Mouse (Mus musculus): ENCODE results near the gene Bmp3.

DNA sequence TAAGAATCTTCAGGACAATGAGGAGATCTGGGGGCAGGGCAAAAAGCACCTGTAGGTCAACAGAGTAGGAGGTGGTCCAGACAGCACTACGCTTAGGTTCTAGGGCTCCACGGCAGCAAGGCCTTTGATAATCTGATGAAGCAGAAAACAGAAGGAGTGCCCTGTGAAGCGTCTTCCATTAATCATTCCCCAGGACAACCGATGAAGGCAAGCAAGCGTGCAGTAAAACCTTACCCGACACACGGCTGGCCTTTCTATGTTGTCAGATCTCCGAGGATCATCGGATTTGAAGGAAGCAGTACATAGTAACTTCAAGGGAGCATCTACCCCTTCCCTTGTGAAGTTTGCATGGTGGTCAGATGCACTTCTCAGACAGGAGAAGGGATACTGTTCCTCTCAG lies 46.3 kb upstream of the Bmp3 start:
- TF ChIP-seq CTCF (IDR thresholded peaks at IDR 0.05; ENCODE audit: extremely low read depth, insufficient read depth, low read length) (no peak), POLR2A (IDR thresholded peaks at IDR 0.05; ENCODE audit: extremely low read depth, insufficient read depth, low read length) (no peak)
